Mouse (Mus musculus) stomach, embryonic 14.5 days (tissue): ENCODE results near the gene Ankrd39. TPM values are rescaled to one million over a fixed set of nuclear protein-coding genes. Genes with fewer than 3 reads are reported as not detected.

ENCODE experiments used
- ATAC-seq: fragments of 200-750 bp; cut with Nextera tagmentation; 2 replicates; pipeline ENCODE4 v1.8.0; 2017; ENCODE audit warnings: low read depth, moderate TSS enrichment; ENCODE audit not compliant: insufficient number of reproducible peaks, insufficient read depth, low FRiP score
- H3K27ac ChIP-seq: fragments of 300-500 bp; sonication (generic); 2 replicates; pipeline ENCODE4 v1.5.1; 2014; ENCODE audit warnings: mild to moderate bottlenecking, low read length, moderate library complexity, mixed read lengths
- H3K27me3 ChIP-seq: fragments of 300-500 bp; sonication (generic); 2 replicates; pipeline ENCODE4 v1.6.1; 2014; ENCODE audit warnings: low read length, control low read depth, mixed read lengths; ENCODE audit not compliant: control insufficient read depth, insufficient read depth
- H3K36me3 ChIP-seq: fragments of 300-500 bp; sonication (generic); 2 replicates; pipeline ENCODE4 v1.6.1; 2014; ENCODE audit warnings: mild to moderate bottlenecking, control low read depth, low read length, moderate library complexity, mixed read lengths; ENCODE audit not compliant: control insufficient read depth, insufficient read depth
- H3K4me1 ChIP-seq: fragments of 300-500 bp; sonication (generic); 2 replicates; pipeline ENCODE4 v1.6.1; 2014; ENCODE audit warnings: low read length, control low read depth, mixed read lengths; ENCODE audit not compliant: control insufficient read depth, insufficient read depth
- H3K4me2 ChIP-seq: fragments of 300-500 bp; sonication (generic); replicated peaks from 2 replicates; pipeline ENCODE4 v1.6.1; 2014; ENCODE audit warnings: low read depth, low read length, control low read depth
- H3K4me3 ChIP-seq: fragments of 300-500 bp; sonication (generic); 2 replicates; pipeline ENCODE4 v1.5.1; 2014; ENCODE audit warnings: low read depth, low read length, control low read depth
- H3K9ac ChIP-seq: fragments of 300-500 bp; sonication (generic); replicated peaks from 2 replicates; pipeline ENCODE4 v1.6.1; 2014; ENCODE audit warnings: low read depth, mild to moderate bottlenecking, control low read depth, low read length, moderate library complexity, mixed read lengths
- H3K9me3 ChIP-seq: fragments of 300-500 bp; sonication (generic); 2 replicates; pipeline ENCODE4 v1.6.1; 2016; ENCODE audit warnings: low read depth, low read length, control low read depth; ENCODE audit not compliant: control insufficient read depth
- WGBS: fragments of 180-500 bp; shearing (Covaris S2); extraction: QIAGEN DNeasy Blood & Tissue Kit; methylation state at CpG from one replicate; pipeline ENCODE4 v1.1.7; 2014; 5-methylcytosine and 5-hydroxymethylcytosine counted together
- polyA plus RNA-seq: library from polyadenylated mRNA; unstranded; fragments of >200 nt; fragmentation: Nextera tagmentation; extraction: Ambion mirVana; gene quantifications from 2 replicates; pipeline ENCODE4 v1.2.1, GENCODE M21; 2014

Gene Ankrd39
- polyA plus RNA-seq, 1 experiment from 2014 or later = 30.4 TPM

DNA sequence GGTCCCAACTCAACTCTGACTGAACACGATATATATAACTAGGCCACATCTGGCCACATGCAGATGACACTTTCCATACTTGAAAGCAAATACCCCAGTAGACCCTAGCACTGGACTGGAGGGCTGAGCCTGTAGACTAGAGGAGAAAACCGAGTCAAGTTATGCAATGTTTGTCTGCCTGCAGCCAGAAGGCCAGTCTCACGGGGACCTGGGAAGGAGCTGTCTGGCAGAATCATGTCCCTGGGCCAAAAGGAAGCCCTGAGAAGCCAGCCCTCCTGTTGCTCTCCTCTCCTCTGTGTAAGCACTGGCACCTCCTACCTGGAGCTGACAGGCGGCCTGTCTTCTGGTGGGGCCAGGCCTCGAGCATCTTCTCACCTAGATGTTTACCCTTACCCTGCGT, 28.1 kb upstream of the Ankrd39 start:
- Histone ChIP-seq H3K27ac (no peak overlapping the region; the same call in 1 of the 2 replicates), H3K36me3 (no peaks in the 10 kb centered on the region), H3K4me3 (no peak overlapping the region), H3K27me3 (no peaks in the 10 kb centered on the region), H3K4me2 (no peak overlapping the region), H3K9ac (no peak overlapping the region), H3K9me3 (no peaks in the 10 kb centered on the region), H3K4me1 (peaks cover 47% of the 10 kb centered on the region)
- WGBS = 54% methylated on average over 6 of the region's 6 CpGs
- no peak for ATAC-seq

DNA sequence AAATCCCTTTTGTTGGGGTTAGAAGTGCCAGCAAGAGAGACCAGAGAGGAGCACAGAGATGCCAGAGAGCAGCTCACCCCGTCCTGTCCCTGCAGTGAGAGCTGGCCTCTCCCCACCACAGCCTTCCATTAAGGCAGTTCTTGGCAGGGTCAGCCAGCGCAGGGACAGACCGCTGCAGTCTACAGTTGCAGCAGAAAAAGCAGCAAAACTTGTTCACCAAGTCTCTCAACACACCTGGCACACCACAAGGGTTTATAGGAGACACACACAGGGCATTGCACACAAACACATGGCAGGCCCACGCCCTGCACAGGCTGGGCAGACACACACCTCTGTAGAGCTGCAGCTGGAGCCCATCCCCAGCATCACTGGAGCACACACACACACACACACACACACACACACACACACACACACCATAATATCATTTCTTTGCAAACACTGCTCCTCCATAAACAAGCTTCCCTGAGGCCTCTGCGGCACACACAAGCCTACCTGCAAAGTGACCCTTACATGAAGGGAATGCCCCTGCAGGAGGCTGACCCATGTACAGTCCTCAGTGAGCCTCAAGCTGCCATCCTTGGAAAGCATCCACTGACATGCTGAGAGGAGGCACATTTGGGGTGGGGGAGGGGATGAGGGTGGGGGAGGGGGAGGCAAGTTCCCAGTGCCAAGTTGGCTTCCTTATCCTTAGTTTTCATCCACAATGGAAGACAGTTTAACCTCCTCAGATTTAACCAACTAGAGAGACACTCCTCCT, 27.1 kb upstream of the Ankrd39 start:
- Histone ChIP-seq H3K4me1 (peaks cover 43% of the 10 kb centered on the region), H3K4me3 (no peak overlapping the region), H3K4me2 (no peak overlapping the region), H3K36me3 (no peaks in the 10 kb centered on the region), H3K27me3 (no peaks in the 10 kb centered on the region), H3K9ac (no peak overlapping the region), H3K27ac (peak overlapping the region; percentile 67), H3K9me3 (no peaks in the 10 kb centered on the region)
- ATAC-seq = peak; percentile 43; the same call in 1 of the 2 replicates
- 67% methylated on average over 5 of the region's 5 CpGs for WGBS

DNA sequence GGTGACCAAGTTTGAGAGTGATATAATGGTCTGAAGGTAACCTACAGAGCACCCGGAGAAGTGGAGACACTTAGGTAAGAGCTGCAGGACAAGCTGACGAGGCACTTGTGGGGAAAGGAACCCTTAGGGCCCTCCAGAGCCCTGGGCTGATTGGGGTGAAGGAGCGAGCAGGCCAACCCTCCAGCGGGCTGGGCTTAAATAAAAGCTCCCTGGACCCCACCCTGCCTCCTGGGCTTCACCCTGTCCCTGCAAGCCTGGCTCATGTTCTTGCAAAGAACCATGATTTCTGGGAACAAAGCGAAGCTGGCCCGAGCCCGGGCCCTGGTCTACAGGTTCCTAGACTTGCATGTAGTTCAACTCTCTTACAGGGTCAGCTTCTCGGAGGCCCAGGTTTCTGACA, 26.3 kb upstream of the Ankrd39 start:
- Histone ChIP-seq H3K4me3 (no peak overlapping the region), H3K27ac (peak overlapping the region; percentile 67), H3K36me3 (no peaks in the 10 kb centered on the region), H3K27me3 (no peaks in the 10 kb centered on the region), H3K4me2 (no peak overlapping the region), H3K4me1 (peaks cover 44% of the 10 kb centered on the region), H3K9me3 (no peaks in the 10 kb centered on the region), H3K9ac (no peak overlapping the region)
- no peak for ATAC-seq
- WGBS = 64% methylated on average over 8 of the region's 8 CpGs

DNA sequence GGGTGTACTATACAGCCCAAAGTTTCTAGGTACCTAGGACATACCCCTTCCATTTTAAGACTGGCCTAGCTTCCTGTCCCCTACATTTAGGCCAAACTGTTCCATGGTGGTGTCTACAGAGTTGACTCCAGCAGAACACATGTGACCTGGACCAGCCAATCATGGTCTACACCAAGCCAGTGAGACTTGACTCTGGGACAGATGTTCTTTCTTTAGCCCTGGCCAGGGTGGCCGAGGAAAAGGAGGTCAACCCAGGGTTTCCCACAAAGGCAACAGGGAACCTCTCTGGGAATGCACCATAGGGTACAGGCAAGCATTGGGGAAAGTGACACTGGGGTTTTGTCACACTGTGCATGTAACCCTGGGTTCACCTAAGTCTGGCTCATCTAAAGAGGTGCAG, 25.5 kb upstream of the Ankrd39 start:
- Histone ChIP-seq H3K27ac (no peak overlapping the region), H3K4me1 (peaks cover 52% of the 10 kb centered on the region), H3K36me3 (no peaks in the 10 kb centered on the region), H3K4me2 (no peak overlapping the region), H3K4me3 (no peak overlapping the region), H3K9ac (no peak overlapping the region), H3K27me3 (no peaks in the 10 kb centered on the region), H3K9me3 (no peaks in the 10 kb centered on the region)
- no peak for ATAC-seq
- 76% methylated on average over 1 of the region's 1 CpGs for WGBS

DNA sequence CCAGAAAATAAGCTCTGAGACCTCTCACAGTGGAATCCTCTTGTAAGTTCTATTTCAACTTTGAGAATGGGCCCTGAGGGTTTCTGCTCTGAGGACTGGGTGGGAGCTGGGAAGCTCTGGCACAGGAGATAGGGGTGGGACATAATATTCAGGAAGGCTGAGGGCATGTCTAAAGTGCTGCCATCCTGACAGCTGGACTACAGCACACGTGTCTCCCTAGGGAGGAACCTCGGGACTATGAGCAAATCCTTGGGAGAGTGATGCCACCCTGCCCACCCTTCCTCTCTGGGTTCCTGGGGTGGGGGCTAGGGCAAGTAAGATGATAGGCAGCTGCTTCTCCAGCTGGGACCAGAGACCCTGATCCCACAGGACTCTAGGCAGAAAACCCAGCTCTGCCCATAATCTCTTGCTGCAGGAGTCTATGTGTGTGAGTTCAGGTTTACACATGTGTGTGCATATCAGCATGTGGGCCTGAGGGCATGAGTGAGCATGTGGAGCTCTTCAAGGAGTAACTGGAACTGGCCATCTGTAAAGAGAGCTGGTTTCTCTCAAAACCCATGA, 25.0 kb upstream of the Ankrd39 start:
- Histone ChIP-seq H3K4me2 (no peak overlapping the region), H3K27me3 (no peaks in the 10 kb centered on the region), H3K9me3 (no peaks in the 10 kb centered on the region), H3K27ac (0 out of 2 replicates have a peak overlapping the region, but pooled peaks have one; percentile 27), H3K9ac (no peak overlapping the region), H3K4me1 (peaks cover 52% of the 10 kb centered on the region), H3K36me3 (no peaks in the 10 kb centered on the region), H3K4me3 (no peak overlapping the region)
- ATAC-seq = no peak
- 61% methylated on average over 2 of the region's 2 CpGs for WGBS

DNA sequence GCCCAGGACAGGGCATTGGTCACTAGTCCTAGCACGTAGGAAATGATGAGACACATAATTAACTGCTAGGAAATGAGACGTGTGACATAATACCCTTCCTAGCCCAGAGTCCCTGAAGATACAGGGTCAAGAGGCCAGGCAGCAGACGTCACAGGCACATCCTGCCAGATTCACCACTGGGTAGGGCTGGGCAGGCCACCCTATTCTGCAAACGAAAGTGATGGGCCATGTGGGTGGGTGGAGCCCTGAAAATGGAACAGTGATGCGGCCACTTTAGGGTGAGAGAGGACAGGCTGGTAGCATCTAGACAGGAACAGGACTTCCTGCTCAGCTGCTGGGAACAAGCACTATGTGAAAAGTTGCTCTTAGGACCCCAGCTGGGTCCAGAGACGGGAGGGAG, 24.4 kb upstream of the Ankrd39 start:
- Histone ChIP-seq H3K4me1 (peaks cover 50% of the 10 kb centered on the region), H3K9me3 (no peaks in the 10 kb centered on the region), H3K36me3 (no peaks in the 10 kb centered on the region), H3K27me3 (no peaks in the 10 kb centered on the region), H3K4me2 (no peak overlapping the region), H3K9ac (no peak overlapping the region), H3K27ac (0 out of 2 replicates have a peak overlapping the region, but pooled peaks have one; percentile 27), H3K4me3 (no peak overlapping the region)
- ATAC-seq = no peak
- 47% methylated on average over 6 of the region's 6 CpGs for WGBS

DNA sequence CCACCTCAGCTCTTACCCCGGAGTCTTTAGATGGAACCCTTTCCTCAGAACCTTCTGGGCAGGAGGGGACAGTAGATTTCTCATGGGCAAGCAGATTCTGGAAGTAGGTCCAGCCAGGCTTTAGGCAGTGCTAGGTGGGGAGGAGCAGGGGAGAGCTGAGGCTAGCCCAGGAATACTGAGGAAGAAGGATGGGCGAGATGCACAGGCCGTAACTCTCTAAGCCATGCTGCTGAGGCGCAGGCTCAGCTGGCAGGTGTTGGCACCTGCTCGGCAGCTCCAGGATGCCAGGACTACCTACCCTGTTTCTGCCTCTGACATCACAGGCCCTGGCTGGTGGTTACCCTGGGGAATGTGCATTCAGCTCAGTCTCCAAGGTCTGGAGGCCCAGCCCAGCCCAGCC, 23.1 kb upstream of the Ankrd39 start:
- H3K36me3 ChIP-seq = no peaks in the 10 kb centered on the region
- no peaks in the 10 kb centered on the region for H3K27me3 ChIP-seq
- no peak overlapping the region for H3K9ac ChIP-seq
- H3K27ac ChIP-seq = peak overlapping the region; percentile 29; the same call in 1 of the 2 replicates
- WGBS = 92% methylated on average over 5 of the region's 5 CpGs
- ATAC-seq = no peak
- no peaks in the 10 kb centered on the region for H3K9me3 ChIP-seq
- H3K4me3 ChIP-seq = no peak overlapping the region
- no peak overlapping the region for H3K4me2 ChIP-seq
- H3K4me1 ChIP-seq = peaks cover 39% of the 10 kb centered on the region

DNA sequence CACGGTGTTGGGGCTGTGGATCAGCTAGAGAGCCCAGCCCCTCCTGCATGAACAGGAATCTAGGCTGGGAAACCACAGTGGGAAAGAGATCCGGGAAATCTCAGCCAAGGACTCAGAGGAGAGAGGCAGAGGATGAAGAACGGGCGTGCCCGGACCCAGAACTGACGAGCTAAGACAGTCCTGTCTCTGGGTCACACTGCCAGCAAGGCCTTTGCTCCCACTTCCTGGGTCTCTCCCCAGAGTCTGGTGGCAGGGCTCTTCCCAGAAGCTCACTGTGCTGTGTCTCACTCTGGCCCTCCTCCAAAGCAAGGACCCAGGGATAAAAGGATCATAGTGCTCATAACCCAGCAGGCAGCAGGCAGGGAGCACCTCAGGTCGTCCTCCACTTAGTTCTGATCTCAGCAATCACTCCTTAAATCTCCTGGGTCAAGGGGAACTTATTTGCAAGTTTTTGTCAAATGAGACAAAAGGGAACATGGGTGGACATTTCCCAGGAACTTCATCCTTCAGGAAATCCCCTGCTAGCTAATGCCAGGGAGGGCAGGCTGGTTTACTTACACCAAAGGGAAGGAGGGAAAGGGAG, 22.5 kb upstream of the Ankrd39 start:
- Histone ChIP-seq H3K9me3 (no peaks in the 10 kb centered on the region), H3K27me3 (no peaks in the 10 kb centered on the region), H3K4me3 (no peak overlapping the region), H3K4me1 (peaks cover 38% of the 10 kb centered on the region), H3K4me2 (no peak overlapping the region), H3K27ac (peak overlapping the region; percentile 29; the same call in 1 of the 2 replicates), H3K9ac (no peak overlapping the region), H3K36me3 (no peaks in the 10 kb centered on the region)
- no peak for ATAC-seq
- WGBS = 53% methylated on average over 7 of the region's 7 CpGs
